Mouse (Mus musculus) myocyte (in vitro differentiated cells): ENCODE results near the gene Neurog3.

Source experiments
- E2F4 ChIP-seq: IDR thresholded peaks from one replicate; pipeline ENCODE4 v1.6.1; 2011; ENCODE audit warnings: mild to moderate bottlenecking, control low read depth, moderate library complexity; ENCODE audit not compliant: insufficient read depth
- MAX ChIP-seq: IDR thresholded peaks from one replicate; pipeline ENCODE4 v1.6.1; 2011; ENCODE audit warnings: low read depth, mild to moderate bottlenecking, control low read depth
- MYOD1 ChIP-seq, 3 experiments: IDR thresholded peaks; one replicate each; pipeline ENCODE4 v1.6.1; 2011; ENCODE audit warnings: control low read depth in 2 of 3, low read depth in 2 of 3, mild to moderate bottlenecking in 2 of 3, moderate library complexity in 1 of 3; ENCODE audit not compliant: insufficient read length in 2 of 3, control insufficient read depth in 1 of 3
- POLR2A ChIP-seq: IDR thresholded peaks from one replicate; pipeline ENCODE4 v1.6.1; 2011; ENCODE audit warnings: low read depth, mild to moderate bottlenecking, control low read depth, moderate library complexity; ENCODE audit not compliant: insufficient read length
- POLR2AphosphoS2 ChIP-seq: IDR thresholded peaks from one replicate; pipeline ENCODE4 v1.6.1; 2011; ENCODE audit warnings: low read depth, control low read depth; ENCODE audit not compliant: insufficient read length
- REST ChIP-seq: IDR thresholded peaks from one replicate; pipeline ENCODE4 v1.6.1; 2011; ENCODE audit warnings: mild to moderate bottlenecking, control low read depth, moderate library complexity; ENCODE audit not compliant: insufficient read depth, insufficient read length
- TCF12 ChIP-seq: IDR thresholded peaks from one replicate; pipeline ENCODE4 v1.6.1; 2011; ENCODE audit warnings: mild to moderate bottlenecking, control low read depth; ENCODE audit not compliant: poor library complexity, insufficient read depth, severe bottlenecking
- USF1 ChIP-seq: IDR thresholded peaks from one replicate; pipeline ENCODE4 v1.6.1; 2011; ENCODE audit warnings: low read depth, mild to moderate bottlenecking, control low read depth, moderate library complexity

- TF ChIP-seq MYOD1 (IDR thresholded peaks at IDR 0.05; ENCODE audit: control insufficient read depth in 1 of 3, insufficient read length in 2 of 3, low read depth in 2 of 3) (no peak), USF1 (no peak), POLR2A (no peak), TCF12 (no peak), MAX (no peak), POLR2AphosphoS2 (no peak), E2F4 (no peak), REST (no peak)
These were observed 5.8 kb upstream of the Neurog3 start for GRCm38 (mm10) chr10:62127137-62127536.
